Mouse (Mus musculus): ENCODE results near the gene Dio3.

- TF ChIP-seq CTCF (IDR thresholded peaks at IDR 0.05; ENCODE audit: low read depth, low read length) (no peak), GATA1 (IDR thresholded peaks at IDR 0.05; ENCODE audit: borderline replicate concordance, low read length) (no peak), TAL1 (conservative IDR thresholded peaks at IDR 0.05; ENCODE audit: low read depth, low read length) (no peak), POLR2AphosphoS5 (IDR thresholded peaks at IDR 0.05; ENCODE audit: insufficient replicate concordance, low read depth, low read length) (no peak)
Measured at GRCm38 (mm10) chr12:110235908-110236307, 43.0 kb upstream of the Dio3 start.

Data from G1E (cell line).